Mouse (Mus musculus): ENCODE measurements at regions not wholly inside any gene's neighbourhood (a gene's known extent, or its start where the extent isn't known, plus 50 kb on each side); places are given as distances from the start of the nearest gene placed in this dataset.

GRCm38 (mm10) chr6:31079586-31080259 lies 120.8 kb upstream of the Klf14 start:
- TF ChIP-seq CTCF (IDR thresholded peaks at IDR 0.05; ENCODE audit: control insufficient read depth, insufficient read depth, insufficient replicate concordance, low read depth, low read length) = no peak
- no peak for TF ChIP-seq POLR2A (IDR thresholded peaks at IDR 0.05; ENCODE audit: control insufficient read depth, low read depth, low read length)
